Mouse (Mus musculus) embryo, embryonic 11.5 days (tissue): Measurements from ENCODE around the gene Izumo1.
A peak's percentile ranks its signal among the peaks of the same experiment; 100 is the strongest.

Experiments used
- DNase-seq: peaks from one replicate; pipeline ENCODE4 v3.0.0-alpha.2; 2012; ENCODE audit warnings: low read depth, low spot score

The Izumo1 gene

DNA sequence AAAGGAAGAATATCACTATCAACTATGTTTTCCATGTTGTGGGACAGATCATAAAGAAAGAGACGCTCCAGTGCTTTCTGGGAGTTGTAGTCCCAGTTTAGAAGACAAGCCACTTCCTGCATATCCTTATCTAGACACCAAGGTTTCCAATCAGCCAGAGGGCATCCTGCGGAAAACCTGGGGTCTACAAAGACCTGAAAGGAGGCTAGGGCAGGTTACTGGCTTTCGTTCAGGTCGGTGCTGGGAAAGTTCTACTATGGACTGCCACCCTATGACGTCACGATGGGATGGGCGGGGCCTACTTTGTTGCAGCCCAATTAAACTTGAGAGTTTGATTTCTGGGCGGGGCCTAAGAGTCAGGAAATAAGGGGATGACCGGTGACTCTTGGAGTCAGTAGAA lies at the start of gene Izumo1:
Gene Izumo1, plus strand, starts transcription at position 369 of the 400 bp plus-strand sequence.
- no peak for DNase-seq

DNA sequence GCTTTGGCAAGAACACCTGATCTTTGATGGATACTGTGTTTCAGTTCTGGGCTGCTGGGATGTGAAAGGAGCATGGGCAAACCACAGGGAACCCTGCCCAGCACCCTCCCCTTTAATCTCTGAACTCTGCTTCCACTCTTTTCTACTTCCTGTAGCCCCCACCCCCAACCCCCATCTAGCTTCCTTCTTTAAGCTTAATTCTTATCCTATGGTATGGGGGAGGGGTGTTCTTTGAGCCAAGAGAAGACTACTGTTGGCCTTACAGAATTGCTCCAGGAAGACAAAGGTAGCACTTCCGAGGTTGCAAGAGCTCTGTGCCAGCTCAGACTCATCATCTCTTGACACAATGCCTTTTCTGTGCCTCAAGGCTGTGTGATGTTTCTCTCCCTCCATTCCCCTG lies 49.6 kb upstream of the Izumo1 start:
- no peak for DNase-seq

DNA sequence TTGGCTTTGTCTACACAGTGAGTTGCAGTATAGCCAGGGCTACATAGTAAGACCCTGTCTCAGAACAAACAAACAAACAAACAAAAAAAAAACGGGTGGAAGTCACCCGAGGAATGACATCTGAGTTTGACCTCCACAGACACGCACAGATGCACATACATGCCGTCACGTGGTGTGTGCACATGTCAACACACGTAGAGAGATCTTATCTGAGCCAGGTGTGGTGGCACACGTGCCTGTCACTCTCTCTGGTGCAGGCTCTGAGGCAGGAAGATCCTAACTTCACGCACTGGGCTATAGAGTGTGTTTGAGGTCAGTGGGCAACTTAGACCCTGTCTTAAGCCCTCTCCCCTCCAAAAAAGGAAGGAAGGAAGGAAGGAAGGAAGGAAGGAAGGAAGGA lies 47.7 kb upstream of the Izumo1 start:
- no peak for DNase-seq

DNA sequence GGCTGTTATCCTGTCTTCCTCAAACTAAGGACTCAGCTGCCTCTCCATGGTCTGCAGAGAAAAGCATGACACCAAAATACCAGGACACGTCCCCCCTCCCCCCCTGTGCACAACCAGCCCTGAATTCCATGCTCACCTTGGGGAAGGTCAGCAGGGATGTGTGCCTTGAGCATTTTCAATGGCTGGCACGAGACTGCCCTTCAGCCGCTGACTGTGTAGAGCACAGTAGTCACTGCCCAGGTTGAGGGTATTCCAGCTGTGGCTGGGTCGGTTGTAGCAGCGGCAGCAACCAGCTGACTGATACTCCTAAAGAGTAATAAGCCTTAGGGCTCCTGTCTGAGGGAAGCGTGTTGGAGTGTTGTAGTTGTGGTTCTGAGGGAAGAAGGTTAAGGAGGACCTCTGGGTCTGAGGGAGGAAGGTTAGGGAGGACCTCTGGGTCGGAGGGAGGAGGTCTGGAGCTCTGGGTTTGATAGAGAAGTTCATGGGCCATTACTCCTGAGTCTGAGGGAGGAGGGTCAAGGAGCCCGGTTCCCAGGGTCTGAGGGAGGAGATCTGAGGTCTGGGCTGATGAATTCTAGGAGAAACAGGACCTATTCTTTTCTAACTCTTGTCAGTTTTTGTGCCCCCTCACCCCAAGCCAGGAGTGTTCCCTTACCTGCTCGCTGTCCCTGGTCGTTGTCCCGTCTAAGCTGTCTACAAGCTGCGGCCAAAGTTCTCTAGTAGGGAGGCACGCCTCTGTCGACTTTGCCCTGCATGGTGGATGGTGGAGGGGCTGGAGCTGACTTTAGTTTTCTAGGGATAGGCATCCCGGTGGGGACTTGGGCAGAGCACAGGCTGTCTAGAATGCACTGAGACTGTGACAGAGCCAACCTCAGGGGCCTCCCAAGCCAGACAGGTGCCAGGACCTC lies 46.9 kb upstream of the Izumo1 start:
- DNase-seq, result no peak

DNA sequence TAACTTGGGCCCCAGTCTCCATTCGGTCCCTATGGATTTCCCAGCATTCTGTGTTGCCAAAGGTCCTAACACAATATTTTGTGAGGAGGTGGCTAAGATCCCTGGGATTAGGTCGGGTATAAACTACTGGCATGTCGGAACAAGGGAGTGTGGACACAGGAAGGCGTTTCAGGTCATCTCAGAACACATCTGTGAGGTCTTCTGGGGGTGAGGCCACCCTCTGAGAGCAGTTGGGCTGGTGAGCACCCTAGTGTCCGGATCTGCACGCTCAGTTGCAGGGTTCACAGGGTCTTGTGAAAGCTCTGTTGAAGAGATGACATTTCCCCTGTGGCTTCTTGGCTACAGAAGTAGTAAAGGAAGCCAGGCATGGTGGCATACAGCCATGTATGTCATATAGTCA lies 35.7 kb upstream of the Izumo1 start:
- DNase-seq, result no peak

DNA sequence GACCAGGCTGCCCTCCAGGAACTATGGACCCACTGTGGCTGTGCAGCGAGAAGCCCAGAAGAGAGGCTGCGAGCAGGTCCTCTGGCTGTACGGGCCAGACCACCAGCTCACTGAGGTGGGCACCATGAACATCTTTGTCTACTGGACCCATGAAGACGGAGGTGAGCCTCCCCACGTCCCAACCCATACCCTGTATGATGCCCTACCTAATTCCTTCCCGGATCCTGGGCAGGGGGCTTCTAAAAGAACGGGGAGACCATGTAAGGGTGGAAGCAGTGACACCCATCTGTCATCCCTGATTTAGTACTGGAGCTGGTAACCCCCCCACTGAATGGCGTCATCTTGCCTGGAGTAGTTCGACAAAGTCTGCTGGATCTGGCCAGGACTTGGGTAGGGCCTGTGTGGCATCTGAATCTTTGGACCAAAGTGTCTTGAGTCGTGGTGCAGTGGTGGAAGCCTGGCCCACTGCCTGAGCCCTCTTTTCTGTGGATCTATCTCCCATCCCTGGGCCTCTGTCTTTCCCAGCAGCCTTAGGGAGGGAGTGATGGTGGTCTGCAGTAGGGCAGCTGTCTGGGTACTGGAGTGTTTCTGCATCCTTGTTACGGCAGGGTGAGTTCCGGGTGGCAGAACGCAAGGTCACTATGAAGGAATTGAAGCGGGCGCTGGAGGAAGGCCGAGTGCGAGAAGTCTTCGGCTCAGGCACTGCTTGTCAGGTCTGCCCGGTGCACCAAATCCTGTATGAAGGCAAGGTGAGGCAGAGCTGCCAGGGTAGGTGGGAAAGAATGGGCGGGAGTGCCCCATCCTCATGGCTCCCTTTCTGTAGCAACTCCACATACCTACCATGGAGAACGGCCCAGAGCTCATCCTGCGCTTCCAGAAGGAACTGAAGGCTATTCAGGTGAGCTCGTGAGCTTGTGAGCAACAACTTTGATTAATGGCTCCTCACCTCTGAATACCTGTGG lies 33.7 kb upstream of the Izumo1 start:
- DNase-seq, result no peak

DNA sequence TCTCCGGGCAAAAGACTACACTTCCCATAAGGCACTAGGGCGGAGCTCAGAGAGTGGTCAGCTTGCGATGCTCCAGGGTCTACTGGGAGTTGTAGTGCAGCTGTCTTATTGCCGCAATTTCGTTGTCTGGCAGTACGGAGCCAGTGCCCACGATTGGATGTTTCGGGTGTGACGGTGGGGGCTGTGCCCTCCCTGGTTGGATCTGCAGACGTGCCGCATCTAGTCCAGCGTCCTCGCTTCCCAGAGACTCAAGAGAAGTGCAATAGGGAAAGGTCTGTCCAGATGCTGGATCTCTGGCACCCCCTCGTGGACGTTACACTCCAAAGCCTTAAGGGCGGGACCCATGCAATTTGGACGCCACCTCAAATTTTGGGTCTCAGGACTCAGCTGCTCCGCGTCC lies 32.4 kb upstream of the Izumo1 start:
- DNase-seq, result peak; percentile 90

DNA sequence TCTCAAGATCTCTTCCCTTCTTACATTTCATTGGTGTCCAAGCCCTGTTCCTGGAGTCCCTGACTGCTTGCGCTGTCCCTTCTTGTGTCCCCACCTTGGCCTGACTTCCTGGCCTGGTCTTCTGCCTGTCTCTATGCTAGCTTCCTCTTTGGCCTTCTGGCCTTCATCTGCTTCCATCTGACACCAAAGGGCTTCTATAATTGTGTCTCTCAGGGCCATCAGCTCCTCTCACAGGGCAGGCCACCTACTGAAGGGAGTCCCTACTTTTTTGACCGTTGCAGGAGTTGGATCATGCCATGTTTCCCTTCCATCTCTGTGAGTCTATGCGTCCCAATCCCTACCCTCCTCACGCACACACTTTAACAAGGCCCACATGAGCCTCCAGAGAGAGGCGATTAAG lies 31.7 kb upstream of the Izumo1 start:
- no peak for DNase-seq

DNA sequence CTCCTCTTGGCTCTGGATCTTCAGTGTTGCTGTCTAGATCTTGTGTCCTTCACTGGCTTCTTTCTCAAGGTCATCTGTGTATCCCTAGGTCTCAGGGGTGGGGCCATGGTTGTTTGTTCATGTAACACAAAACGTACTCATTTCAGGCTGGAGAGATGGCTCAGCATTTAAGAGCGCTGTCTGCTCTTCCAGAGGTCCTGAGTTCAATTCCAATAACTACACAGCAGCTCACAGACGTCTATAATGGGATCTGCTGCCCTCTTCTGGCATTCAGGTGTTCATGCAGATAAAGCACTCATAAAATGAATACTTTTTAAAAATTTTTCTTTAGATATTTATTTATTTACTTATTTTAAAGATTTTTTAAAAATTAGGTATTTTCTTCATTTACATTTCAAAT lies 30.7 kb upstream of the Izumo1 start:
- no peak for DNase-seq

DNA sequence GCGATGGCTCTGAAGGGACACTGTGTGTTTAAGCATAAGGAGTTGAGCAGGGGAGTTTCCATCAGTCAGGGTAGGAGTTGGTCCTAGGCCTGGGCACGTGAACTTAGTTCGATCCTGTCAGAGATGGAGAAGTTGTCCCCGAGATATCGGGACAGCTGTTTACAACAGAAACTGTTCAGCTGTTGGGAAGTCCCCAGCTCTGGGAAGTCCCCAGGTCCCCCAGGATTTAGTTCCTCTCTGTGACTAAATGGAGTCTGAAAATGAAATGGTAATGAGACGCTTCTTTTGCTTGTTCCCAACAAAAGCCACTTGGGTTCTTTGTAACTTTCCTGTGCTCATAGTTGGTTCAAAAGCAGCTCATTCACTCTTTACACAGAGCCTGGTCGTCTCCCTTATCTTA lies 29.7 kb upstream of the Izumo1 start:
- no peak for DNase-seq

DNA sequence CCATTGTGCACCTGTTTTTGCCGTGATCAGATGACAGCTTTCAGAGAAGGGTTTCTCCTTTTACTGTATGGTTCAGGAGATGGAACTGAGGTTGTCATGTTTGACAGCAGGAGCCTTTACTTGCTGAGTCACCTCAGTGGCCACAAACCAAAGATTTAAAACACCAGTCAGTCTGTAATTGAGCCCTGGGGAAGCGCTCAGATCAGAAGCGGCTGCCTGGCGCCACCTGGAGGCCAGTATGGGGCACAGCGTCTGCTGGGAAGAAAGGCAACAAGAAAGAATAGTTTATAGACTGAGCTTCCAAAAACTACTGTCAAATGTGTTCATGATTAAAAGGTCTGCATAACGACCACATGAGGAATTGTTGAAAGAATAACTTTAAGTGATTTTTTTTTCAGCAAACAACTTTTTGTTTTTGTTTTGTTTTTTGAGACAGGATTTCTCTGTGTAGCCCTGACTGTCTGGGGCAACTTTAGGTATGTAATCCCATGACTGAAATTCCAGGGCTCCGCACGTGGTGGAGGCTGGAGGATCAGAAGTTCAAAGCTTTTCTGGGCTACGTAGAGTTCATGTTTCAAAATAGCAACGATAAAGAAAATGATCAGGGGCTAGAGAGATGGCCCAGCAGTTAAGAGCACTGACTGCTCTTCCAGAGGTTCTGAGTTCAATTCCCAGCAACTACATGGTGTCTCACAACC lies 28.3 kb upstream of the Izumo1 start:
- peak; percentile 46 for DNase-seq

DNA sequence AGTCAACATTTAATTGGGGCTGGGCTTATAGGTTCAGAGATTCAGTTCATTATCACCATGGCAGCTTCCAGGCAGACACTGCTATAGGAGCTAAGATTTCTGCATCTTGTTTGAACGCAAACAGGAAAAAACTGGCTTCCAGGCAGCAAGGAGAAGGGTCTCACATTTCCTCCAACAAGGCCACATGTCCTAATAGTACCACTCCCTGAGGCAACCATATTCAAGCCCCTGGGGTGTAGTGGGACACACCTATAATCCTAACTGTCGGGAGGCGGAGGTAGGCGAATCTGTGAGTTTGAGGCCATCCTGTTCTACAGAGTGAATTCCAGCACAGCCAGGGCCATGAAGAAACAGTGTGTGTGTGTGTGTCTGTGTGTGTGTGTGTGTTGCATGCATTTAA lies 26.4 kb upstream of the Izumo1 start:
- DNase-seq, result no peak

DNA sequence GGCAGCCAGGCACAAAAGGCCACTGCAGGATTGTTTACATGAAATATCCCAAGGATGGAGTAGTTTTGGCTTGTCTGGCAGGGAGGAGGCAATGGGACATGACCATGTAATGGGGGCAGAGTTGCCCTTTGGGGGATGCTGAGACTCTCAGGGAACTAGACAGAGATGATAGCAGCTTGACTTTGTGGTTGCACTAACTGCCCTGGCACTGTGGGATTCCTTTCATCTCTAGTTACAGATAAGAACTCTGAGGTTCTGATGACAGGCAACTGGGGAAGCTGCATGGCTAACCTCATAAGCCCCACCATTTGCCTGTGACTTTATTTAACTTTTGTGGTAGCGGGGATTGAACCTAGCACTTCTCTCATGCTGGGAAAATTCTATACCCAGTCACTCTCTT lies 25.5 kb upstream of the Izumo1 start:
- no peak for DNase-seq

DNA sequence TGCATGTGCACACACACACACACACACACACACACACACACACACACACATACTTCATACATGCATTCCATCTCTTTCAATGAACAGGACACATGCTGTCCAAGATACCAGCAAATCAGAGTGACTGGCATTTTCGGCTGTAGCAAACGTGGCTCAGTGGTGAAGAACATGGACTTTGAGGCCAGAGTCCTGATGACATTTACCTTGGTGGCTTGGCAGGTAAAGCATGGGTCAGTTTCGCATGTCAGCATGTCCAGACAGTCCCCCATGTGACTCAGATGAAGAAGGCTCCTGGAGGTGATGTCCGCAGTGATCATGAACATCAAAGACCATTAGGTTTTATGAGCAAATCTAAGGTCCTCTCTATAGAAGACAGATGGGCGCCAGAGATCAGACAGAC lies 24.6 kb upstream of the Izumo1 start:
- no peak for DNase-seq

DNA sequence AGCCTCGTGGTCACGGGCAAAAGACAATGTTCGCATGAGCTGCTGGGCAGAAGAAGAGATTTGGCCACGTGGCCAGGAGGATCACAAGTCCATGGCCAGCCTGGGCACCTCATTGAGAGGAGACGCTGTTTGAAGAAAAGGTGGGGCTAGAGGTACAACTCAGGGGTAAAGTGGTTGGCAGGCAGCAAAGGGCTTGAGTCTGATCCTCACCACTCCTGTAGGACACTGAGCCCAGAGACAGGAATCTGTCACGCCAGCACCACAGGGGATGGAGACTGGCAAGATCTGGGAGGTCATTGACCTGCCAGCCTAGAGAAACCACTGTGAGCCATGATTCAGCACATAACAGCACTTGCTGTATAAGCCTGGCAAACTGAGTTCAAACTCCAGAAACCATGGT lies 24.1 kb upstream of the Izumo1 start:
- DNase-seq, result no peak

DNA sequence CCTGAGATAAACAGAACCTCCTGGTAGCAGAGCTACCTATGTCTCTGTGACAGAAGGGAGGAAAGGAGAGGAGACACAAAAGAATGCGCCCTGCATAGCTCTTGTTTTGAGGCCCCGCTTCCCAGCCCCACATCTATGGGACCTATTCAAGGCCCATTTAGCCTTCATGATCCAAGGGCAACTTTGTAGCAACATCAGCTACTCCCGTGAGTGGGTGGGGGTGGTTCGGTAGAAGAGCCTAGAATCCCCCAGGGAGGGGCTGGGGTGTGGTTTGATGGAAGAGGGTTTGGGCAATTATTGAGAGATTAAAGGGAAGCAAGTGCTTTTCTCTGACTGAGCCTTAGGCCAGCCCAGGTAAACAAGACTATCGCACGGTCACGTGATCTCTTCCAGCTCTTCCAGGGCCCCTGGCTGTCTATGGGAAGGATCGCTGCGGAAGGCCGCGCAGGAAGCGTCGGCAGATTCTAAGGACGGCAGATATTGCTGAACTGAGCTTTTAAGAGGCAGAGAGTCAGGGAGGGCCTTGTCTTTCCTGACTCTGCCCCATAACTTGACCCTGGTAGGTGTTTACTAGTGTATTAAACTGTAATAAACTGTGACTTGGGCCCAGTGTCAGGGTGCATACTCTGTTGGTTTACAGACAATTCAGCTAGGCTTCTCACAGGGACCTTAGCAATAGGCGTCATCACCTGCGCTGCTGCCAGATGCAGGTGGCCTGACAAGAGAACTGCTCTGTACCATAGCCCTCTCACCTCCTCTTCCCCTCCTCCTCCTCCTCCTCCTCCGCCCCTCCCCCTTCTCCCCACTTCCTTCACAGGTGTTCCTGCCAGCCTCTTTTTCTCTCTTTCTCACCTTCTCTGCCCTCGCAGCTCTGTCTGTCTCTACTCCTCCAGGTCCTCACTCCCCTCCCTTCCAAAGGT lies 22.4 kb upstream of the Izumo1 start:
- DNase-seq, result no peak

DNA sequence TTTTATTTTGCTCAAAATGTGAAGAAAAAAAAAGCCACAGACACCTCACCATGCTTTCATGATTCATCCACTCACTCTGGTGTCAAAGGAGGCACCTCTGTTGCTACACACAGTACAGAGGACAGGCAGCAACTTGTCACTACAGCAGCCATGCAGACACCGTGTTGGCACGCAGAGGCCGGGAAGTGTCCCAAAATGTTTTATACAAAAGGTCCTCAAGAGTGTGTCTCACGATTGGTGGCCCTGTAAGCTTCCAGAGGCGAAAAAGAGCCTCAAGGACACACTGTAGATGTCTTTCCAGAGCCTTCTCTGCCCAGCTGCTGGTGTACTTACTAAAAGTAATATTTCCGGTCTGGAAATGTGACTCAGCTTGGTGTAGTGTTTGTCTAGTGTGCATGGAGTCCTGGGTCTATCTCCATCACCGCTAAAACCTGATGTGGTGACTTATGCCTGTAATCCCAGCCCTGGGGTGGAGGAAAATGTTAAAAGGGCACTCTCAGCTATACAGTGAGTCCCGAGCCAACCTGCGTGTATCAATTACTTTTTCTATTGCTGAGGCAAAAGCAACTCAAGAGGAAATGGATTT lies 15.8 kb upstream of the Izumo1 start:
- DNase-seq, result no peak

DNA sequence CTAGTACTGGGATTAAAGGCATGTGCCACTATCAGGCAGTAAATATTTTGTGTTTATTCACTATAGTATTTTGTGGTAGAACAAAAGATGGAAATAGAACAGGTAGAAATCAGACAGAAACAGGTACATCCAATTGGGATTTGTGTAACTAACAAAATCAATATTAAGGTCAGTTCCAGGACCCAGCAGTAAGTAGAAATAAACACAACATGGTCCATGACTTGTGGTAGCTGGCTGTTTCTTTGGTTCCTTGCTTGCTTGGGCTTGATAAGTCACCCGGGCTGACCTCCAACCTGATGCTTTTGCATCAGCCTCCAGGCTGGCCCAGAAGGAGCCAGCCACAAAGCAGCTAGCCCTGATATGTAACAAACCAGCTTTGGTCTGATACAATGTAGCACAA lies 12.1 kb upstream of the Izumo1 start:
- no peak for DNase-seq

DNA sequence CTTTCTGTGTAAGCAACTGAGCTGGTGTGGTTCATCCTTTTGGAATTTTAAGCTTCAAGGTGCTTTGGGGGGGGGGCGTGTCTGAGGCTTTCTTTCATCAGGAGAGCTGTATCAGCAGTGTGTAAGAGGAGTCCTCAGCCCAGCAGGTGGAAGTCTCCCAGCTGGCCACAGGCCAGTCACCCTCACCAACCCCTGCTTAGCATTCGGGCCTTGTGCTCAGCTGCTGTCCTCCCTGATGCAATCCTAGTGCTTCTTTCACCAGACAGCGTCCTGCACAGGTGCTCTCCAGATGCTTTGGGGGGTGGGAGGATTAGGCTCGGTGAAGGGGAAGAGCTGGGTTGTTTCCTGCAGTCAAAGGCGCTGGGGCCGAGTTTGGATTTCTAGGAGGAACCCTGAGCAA lies 5.3 kb upstream of the Izumo1 start:
- DNase-seq, result no peak

DNA sequence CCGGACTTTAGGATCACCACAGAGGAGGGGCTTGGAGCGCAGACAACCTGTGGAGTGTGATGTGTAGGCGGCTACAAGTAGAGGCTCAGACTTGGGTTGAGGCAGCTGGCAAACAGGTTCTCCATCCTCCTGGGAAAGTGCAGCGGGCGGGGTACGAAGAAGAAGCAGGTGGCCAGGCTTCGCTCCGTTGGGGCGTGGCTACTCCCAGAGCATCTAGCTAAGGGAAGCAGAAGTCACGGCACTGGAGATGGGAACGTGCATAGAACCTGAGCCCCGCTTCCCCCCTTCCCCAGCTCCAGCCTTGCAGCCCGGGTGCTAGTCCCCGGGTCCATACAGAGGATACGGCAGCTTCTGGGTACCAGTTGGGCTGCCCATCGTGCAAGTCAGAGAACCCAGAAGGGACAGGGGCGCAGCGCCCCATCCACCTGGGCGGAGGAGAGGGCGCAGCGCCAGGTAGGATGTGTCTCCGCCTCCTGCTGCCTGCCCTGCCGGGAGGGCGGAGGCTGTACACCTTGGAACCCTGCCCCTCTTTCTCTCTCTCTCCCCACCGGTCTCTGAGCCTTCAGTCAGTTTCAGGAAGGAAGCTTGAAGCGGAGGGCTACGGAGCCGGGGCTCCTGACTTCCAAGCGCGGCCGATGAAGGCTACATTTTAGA lies 4.4 kb upstream of the Izumo1 start, which contains the start of gene Fut1:
Gene Fut1, plus strand, starts transcription at position 248 of the 654 bp plus-strand sequence.
- no peak for DNase-seq
